Mouse (Mus musculus) left cerebral cortex, adult 18-20 months (tissue): ENCODE data around the gene Ccn2. TPM values are rescaled to one million over a fixed set of nuclear protein-coding genes. Genes with fewer than 3 reads are reported as not detected.

Experiments used
- DNase-seq, 2 experiments: peaks; one replicate each; pipeline ENCODE4 v3.0.0; 2021 to 2022; ENCODE audit warnings: low spot score in 2 of 2, mixed read lengths in 1 of 2
- total RNA-seq, 2 experiments: library from RNA; stranded (reverse); gene quantifications; 2 replicates each; pipeline ENCODE4 v1.2.3; 2021

Ccn2 gene
- total RNA-seq, 2 experiments from 2014 or later: 30.6 to 36.4 TPM

DNA sequence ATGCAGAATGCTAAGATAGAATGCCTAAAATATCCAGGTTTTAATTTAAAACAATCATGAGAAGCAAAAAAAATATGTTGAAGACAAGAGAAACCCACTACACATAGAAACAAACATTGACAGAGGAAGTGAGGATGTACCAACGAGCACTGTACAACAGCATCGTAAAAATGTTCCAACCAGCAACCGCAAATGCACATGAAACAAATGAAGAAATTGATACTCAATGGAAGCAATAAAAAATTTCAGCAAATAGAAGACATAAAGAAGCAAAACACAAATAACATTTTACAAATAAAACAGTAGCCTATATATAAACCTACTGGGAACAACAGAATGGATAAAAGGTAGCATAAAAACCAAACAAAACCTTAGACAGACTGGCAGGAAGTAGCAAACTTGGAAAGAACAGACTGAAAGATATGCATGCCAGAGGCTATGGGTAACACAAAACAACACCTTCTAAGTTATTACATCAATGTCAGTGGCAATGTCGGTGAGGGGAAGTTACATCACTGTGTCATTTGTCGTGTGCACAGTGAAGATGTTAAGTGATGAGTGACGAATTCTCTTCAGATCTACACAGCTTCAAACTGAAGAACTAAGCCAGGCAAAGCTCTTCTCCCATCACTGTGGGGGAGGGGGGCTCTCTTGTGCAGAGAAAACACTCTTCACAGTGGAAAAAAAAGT, 45.1 kb downstream of the Ccn2 start:
- no peak for DNase-seq

DNA sequence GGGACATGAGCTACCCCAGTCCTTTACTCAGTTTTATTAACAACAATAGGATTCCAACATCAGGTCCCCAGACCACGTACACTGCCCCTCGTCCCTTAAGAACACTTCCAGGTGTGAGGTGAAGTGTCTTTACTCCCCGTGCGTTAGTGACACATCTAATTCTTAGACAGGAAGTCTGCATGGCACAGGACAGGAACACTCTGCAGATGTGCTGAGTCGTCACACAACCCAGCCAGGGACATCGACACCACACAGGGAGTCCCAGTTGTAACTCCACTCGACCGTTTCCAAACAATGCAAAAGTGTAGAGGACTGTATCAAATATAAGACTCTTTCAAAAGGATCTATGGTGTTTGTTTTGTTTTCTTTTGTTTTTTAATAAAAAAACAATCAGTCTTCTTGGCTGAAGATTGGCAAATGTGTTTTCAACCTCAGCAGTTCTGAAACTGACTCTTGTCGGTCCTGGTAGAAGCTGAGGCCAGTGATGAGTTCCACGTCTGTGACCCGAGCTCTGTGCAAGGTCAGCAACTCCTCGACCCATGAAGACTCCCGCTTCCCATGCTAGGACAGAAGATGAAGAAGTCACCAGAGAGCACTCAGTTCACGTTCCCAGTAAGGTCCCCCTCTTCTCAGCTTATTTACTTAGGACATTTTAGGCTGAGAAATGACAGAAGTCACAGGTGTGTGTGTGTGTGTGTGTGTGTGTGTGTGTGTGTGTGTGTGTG, 46.3 kb downstream of the Ccn2 start:
- no peak for DNase-seq

DNA sequence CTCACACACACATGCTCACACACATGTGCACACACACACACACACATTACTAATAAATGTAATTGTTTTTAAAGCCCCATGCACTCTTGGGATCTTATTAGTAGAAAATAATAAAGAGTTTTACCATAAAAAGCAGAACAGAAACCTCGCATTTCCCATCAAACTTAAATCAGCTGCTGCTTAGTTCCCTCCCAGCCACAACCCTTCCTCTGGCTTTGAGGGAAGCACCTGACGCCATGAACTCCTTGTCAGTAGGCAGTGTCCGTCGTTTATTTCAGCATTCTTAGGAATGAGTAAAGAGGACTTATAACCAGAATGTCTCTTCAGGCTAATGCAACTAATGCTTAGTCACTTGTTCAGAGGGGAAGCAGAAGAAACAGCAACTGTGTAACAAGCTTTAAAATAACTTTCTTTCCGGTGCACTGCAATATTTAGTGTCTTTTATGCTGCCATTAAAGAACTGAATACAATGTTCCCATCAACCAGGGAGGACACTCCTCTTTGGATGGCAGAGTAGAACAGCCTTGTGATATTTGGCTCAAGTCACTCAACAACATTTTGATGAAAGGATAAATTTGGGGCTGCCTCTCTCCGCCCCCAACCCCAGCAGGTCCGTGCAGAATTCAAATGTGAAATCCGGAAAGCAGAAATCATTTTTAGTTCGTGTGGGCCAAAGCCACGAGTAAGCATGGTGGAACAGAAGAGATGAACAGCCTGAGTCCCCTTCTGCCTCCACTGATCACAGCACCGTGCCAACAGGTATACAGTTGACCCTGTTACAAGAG, 47.7 kb downstream of the Ccn2 start:
- DNase-seq: no peak

DNA sequence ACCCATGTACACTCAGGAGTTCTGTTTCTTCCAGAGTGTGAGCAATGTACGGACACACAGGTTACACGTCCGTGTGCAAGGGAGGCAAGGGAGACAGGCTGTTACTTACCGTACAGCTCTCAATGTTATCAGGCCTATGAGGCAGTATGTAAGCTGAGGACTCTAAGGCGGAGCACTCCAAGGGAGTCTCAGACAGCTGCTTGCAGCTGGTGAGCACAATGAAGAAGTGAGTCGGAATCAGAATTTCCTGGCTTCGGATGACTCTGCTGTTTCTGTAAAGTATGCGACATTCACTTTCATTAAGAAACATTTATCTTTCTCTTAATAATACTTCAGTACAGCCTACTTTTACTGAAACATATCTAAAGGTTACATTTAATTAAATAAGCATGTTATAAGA, 49.9 kb downstream of the Ccn2 start:
- DNase-seq: no peak

Other genes with a start within 250 kb of the Ccn2 start
- gene Enpp1, start 116.7 kb downstream of the Ccn2 start, total RNA-seq: 1 to 10 TPM; 4.1 to 4.6 TPM
- gene Enpp3, start 247.4 kb downstream of the Ccn2 start, total RNA-seq: under 1 TPM; 0.35 TPM